Mouse (Mus musculus) limb, embryonic 15.5 days (tissue): ENCODE results near the gene Sbk1. TPM values are rescaled to one million over a fixed set of nuclear protein-coding genes. Genes with fewer than 3 reads are reported as not detected.

Experiments used
- ATAC-seq: fragments of 200-750 bp; cut with Nextera tagmentation; 2 replicates; pipeline ENCODE4 v1.8.0; 2017; ENCODE audit warnings: low read depth, moderate TSS enrichment; ENCODE audit not compliant: insufficient number of reproducible peaks, low FRiP score, low TSS enrichment
- H3K27ac ChIP-seq: fragments of 300-500 bp; sonication (generic); 2 replicates; pipeline ENCODE4 v1.5.1; 2015; ENCODE audit warnings: moderate library complexity, mild to moderate bottlenecking, inconsistent platforms
- H3K27me3 ChIP-seq: fragments of 300-500 bp; sonication (generic); 2 replicates; pipeline ENCODE4 v1.6.1; 2015; ENCODE audit warnings: inconsistent platforms
- H3K36me3 ChIP-seq: fragments of 300-500 bp; sonication (generic); 2 replicates; pipeline ENCODE4 v1.6.1; 2015; ENCODE audit warnings: inconsistent platforms
- H3K4me1 ChIP-seq: fragments of 300-500 bp; sonication (generic); 2 replicates; pipeline ENCODE4 v1.6.1; 2015; ENCODE audit warnings: inconsistent platforms
- H3K4me2 ChIP-seq: fragments of 300-500 bp; sonication (generic); 2 replicates; pipeline ENCODE4 v1.6.1; 2015; ENCODE audit warnings: mild to moderate bottlenecking, inconsistent platforms
- H3K4me3 ChIP-seq: fragments of 300-500 bp; sonication (generic); 2 replicates; pipeline ENCODE4 v1.5.1; 2015; ENCODE audit warnings: mild to moderate bottlenecking, inconsistent platforms
- H3K9ac ChIP-seq: fragments of 300-500 bp; sonication (generic); 2 replicates; pipeline ENCODE4 v1.6.1; 2015; ENCODE audit warnings: inconsistent platforms
- H3K9me3 ChIP-seq: fragments of 300-500 bp; sonication (generic); 2 replicates; pipeline ENCODE4 v1.6.1; 2016; ENCODE audit warnings: inconsistent platforms
- WGBS: fragments of 180-500 bp; shearing (Covaris S2); methylation state at CpG from one replicate; pipeline ENCODE4 v1.1.7; 2015; 5-methylcytosine and 5-hydroxymethylcytosine counted together
- polyA plus RNA-seq: library from polyadenylated mRNA; unstranded; fragments of >200 nt; fragmentation: Nextera tagmentation; extraction: Ambion mirVana; gene quantifications from 2 replicates; pipeline ENCODE4 v1.2.1, GENCODE M21; 2015

Gene Sbk1
- polyA plus RNA-seq, 1 experiment from 2014 or later: 29.0 TPM

GRCm38 (mm10) chr7:126266372-126266870 lies 6.0 kb upstream of the Sbk1 start:
- H3K9ac ChIP-seq: no peak overlapping the region
- 52% methylated on average over 4 of the region's 4 CpGs for WGBS
- H3K27me3 ChIP-seq: 0 out of 2 replicates have a peak, but pooled peaks cover 7% of the 10 kb centered on the region
- ATAC-seq: no peak
- H3K4me1 ChIP-seq: peaks cover 14% of the 10 kb centered on the region
- H3K27ac ChIP-seq: 0 out of 2 replicates have a peak overlapping the region, but pooled peaks have one; percentile 27
- H3K4me2 ChIP-seq: no peak overlapping the region
- no peaks in the 10 kb centered on the region for H3K36me3 ChIP-seq
- no peaks in the 10 kb centered on the region for H3K9me3 ChIP-seq
- no peak overlapping the region for H3K4me3 ChIP-seq

GRCm38 (mm10) chr7:126267606-126268005 lies 4.8 kb upstream of the Sbk1 start:
- no peaks in the 10 kb centered on the region for H3K9me3 ChIP-seq
- 0 out of 2 replicates have a peak, but pooled peaks cover 7% of the 10 kb centered on the region for H3K27me3 ChIP-seq
- H3K36me3 ChIP-seq: no peaks in the 10 kb centered on the region
- WGBS: 63% methylated on average over 8 of the region's 8 CpGs
- no peak overlapping the region for H3K27ac ChIP-seq
- H3K4me3 ChIP-seq: no peak overlapping the region
- no peak overlapping the region for H3K4me2 ChIP-seq
- H3K9ac ChIP-seq: no peak overlapping the region
- ATAC-seq: no peak
- peaks cover 18% of the 10 kb centered on the region for H3K4me1 ChIP-seq

DNA sequence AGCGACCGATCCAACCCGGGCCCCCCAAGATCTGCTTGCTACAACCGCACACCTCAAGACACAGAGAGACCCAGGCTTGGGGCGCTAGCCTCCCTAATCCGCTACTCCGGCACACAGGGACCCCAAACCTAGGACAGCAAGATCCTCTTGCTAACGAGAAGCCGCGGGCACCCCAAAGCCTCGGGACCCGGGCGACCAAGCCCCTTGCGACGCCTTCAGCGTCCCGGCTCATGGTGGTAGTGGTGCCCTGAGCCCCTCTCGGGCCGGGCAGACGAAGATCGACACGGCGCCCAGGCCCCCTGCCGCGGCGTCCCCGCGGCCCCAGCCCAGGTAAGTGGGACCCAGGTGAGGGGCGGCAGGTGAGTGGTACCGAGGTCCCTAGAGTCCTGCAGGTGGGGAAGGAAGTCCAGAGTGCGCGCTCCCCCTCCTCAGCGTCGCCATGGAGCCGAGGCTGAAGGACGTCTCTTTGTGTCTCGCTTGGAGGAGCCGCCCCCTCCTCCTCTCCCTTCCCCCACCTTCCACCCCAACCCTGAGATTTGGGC lies 422 bp downstream of the Sbk1 start:
- H3K9ac ChIP-seq: peak overlapping the region; percentile 87
- H3K27ac ChIP-seq: peak overlapping the region; percentile 83
- H3K27me3 ChIP-seq: no peaks in the 10 kb centered on the region
- peak overlapping the region; percentile 88 for H3K4me3 ChIP-seq
- H3K4me2 ChIP-seq: peak overlapping the region; percentile 92
- ATAC-seq: peak; percentile 11; the same call in 1 of the 2 replicates
- no peaks in the 10 kb centered on the region for H3K9me3 ChIP-seq
- H3K36me3 ChIP-seq: peaks cover 16% of the 10 kb centered on the region
- H3K4me1 ChIP-seq: peaks cover 46% of the 10 kb centered on the region
- WGBS: under 1% methylated on average over 34 of the region's 38 CpGs

- H3K27ac ChIP-seq: peak overlapping the region; percentile 22; the same call in 1 of the 2 replicates
- H3K9ac ChIP-seq: peak overlapping the region; percentile 87
- H3K9me3 ChIP-seq: no peaks in the 10 kb centered on the region
- peaks cover 46% of the 10 kb centered on the region for H3K4me1 ChIP-seq
- H3K36me3 ChIP-seq: peaks cover 18% of the 10 kb centered on the region
- 9% methylated on average over 11 of the region's 11 CpGs for WGBS
- no peak for ATAC-seq
- peak overlapping the region; percentile 88 for H3K4me3 ChIP-seq
- H3K27me3 ChIP-seq: no peaks in the 10 kb centered on the region
- peak overlapping the region; percentile 92 for H3K4me2 ChIP-seq
Measured at GRCm38 (mm10) chr7:126273351-126274042, 1.1 kb downstream of the Sbk1 start.

- peaks cover 46% of the 10 kb centered on the region for H3K4me1 ChIP-seq
- peak overlapping the region; percentile 88 for H3K4me3 ChIP-seq
- no peaks in the 10 kb centered on the region for H3K27me3 ChIP-seq
- peak overlapping the region; percentile 92 for H3K4me2 ChIP-seq
- H3K36me3 ChIP-seq: peaks cover 21% of the 10 kb centered on the region
- 0 out of 2 replicates have a peak overlapping the region, but pooled peaks have one; percentile 12 for H3K27ac ChIP-seq
- H3K9ac ChIP-seq: peak overlapping the region; percentile 87; the same call in 1 of the 2 replicates
- no peak for ATAC-seq
- H3K9me3 ChIP-seq: no peaks in the 10 kb centered on the region
- 28% methylated on average over 3 of the region's 3 CpGs for WGBS
Measured at GRCm38 (mm10) chr7:126274137-126274536, 1.7 kb downstream of the Sbk1 start.

GRCm38 (mm10) chr7:126274626-126275025 lies 2.2 kb downstream of the Sbk1 start:
- Histone ChIP-seq H3K36me3 (peaks cover 25% of the 10 kb centered on the region), H3K27ac (0 out of 2 replicates have a peak overlapping the region, but pooled peaks have one; percentile 12)

DNA sequence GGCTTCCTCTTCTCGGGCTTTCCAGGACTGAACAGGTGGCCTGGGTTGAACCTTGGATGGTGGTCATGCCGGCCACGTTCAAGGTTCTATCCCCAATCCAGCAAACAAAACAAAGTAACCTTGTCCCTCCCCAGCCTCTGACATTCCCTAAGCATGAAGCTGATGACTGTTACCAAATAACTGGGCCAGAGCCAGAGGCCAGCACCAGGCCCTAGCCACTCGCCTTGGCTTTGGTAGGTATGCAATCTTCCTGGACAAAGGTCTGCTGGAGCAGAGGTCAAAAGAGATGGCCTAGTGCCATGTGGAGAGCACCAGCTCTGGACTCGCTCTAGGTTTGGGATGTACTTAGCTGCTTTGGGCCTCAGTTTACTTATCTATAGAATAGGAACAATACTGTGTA lies 3.3 kb downstream of the Sbk1 start:
- WGBS: 88% methylated on average over 5 of the region's 5 CpGs
- Histone ChIP-seq H3K9ac (no peak overlapping the region), H3K4me1 (peaks cover 46% of the 10 kb centered on the region), H3K27ac (no peak overlapping the region), H3K9me3 (no peaks in the 10 kb centered on the region), H3K4me2 (no peak overlapping the region), H3K36me3 (peaks cover 29% of the 10 kb centered on the region), H3K4me3 (no peak overlapping the region), H3K27me3 (no peaks in the 10 kb centered on the region)
- no peak for ATAC-seq

More at GRCm38 (mm10) chr7:126274626-126275025, 2.2 kb downstream of the Sbk1 start:
- no peak for ATAC-seq
- no peak overlapping the region for H3K9ac ChIP-seq
- H3K9me3 ChIP-seq: no peaks in the 10 kb centered on the region
- H3K27me3 ChIP-seq: no peaks in the 10 kb centered on the region
- WGBS: 15% methylated on average over 4 of the region's 4 CpGs
- peak overlapping the region; percentile 88 for H3K4me3 ChIP-seq
- H3K4me2 ChIP-seq: peak overlapping the region; percentile 92
- H3K4me1 ChIP-seq: peaks cover 46% of the 10 kb centered on the region

DNA sequence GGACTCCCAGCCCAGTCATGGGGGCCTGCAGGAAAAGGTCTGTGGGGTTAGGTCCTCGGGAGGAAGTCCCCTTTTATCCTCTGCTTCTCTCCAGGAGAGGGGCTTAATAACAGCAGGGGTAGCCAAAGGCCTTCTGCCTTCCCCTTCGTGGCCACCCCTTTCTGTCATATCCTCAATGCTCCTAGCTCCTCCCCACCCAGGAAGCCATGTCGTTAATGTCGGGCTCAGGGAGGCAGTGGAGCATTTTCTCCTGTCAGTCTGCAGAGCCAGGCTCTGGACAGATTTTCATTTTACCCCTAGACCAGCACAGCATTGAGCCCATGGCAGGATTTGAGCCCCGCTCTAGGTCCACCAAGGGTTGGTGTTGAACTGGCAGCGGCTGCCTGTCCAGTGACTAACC lies 3.9 kb downstream of the Sbk1 start:
- 46% methylated on average over 6 of the region's 6 CpGs for whole genome bisulfite sequencing
- Histone ChIP-seq H3K4me2 (no peak overlapping the region), H3K36me3 (peaks cover 33% of the 10 kb centered on the region), H3K27me3 (no peaks in the 10 kb centered on the region), H3K9ac (no peak overlapping the region), H3K9me3 (no peaks in the 10 kb centered on the region), H3K27ac (no peak overlapping the region), H3K4me3 (no peak overlapping the region), H3K4me1 (peaks cover 44% of the 10 kb centered on the region)
- ATAC-seq: no peak

- no peak overlapping the region for H3K9ac ChIP-seq
- H3K4me2 ChIP-seq: no peak overlapping the region
- no peak overlapping the region for H3K27ac ChIP-seq
- 74% methylated on average over 22 of the region's 22 CpGs for WGBS
- H3K36me3 ChIP-seq: peaks cover 45% of the 10 kb centered on the region
- ATAC-seq: no peak
- H3K4me3 ChIP-seq: no peak overlapping the region
- no peaks in the 10 kb centered on the region for H3K9me3 ChIP-seq
- H3K27me3 ChIP-seq: no peaks in the 10 kb centered on the region
- H3K4me1 ChIP-seq: peaks cover 39% of the 10 kb centered on the region
Measured at GRCm38 (mm10) chr7:126277536-126278295, 5.3 kb downstream of the Sbk1 start.

DNA sequence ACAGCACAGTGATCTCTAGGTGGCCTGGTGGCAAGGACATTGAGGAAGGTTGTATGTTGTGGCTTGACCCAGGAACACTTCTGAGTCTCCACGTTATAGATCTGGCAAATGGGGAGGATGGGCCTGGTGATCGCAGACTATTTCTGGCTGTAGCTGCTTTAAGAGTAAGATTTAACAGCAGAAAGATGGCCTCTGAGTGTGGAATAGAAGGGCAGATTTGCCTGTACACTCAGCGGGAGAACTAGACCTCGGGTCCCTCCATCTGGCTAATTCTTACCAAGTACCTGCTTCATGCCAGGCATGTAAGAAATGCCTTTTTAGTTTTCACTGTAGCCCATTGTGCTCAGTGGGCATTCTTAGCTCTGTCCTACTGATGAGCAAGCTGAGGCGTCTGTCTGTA lies 6.4 kb downstream of the Sbk1 start:
- no peak overlapping the region for H3K4me2 ChIP-seq
- no peak for ATAC-seq
- whole genome bisulfite sequencing: 90% methylated on average over 5 of the region's 5 CpGs
- H3K36me3 ChIP-seq: peaks cover 45% of the 10 kb centered on the region
- H3K4me1 ChIP-seq: peaks cover 34% of the 10 kb centered on the region
- no peaks in the 10 kb centered on the region for H3K27me3 ChIP-seq
- no peak overlapping the region for H3K4me3 ChIP-seq
- H3K9ac ChIP-seq: no peak overlapping the region
- no peaks in the 10 kb centered on the region for H3K9me3 ChIP-seq
- no peak overlapping the region for H3K27ac ChIP-seq

DNA sequence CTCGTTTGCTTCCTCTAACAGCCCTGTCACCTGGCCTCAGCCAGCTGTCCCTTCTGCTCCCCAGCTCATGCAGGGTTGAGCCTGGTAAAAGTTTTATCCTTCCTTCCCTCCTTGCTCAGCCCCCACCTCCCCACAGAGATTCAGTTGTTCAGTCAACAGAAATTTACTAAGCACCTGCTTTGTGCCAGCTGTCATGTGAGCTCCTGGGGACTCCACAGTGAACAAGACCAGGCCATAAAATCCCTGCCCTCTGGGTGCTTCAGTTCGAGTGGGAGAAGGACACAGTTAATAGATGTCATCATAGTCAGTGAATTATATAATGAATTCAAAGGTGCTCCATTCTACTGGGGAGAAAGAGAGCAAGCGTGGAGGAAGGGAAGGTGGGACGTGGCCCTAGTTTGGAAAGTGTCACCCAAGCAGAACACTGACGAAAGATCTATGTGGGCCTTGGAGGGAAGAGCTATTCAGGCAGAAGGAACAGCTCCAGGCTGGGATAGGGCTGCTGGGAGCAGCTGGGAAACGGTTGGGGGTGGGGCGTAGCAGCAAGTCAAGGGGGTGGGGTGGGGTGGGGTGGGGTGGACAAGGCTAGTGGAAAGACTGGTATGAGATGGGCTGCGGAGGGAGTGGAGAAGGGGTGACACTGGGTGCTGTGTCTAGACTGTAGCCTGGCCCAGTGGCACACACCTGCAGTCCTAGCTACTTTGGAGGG lies 7.5 kb downstream of the Sbk1 start:
- Histone ChIP-seq H3K9ac (no peak overlapping the region), H3K4me1 (peaks cover 28% of the 10 kb centered on the region), H3K36me3 (peaks cover 45% of the 10 kb centered on the region), H3K4me3 (no peak overlapping the region), H3K27me3 (no peaks in the 10 kb centered on the region), H3K9me3 (no peaks in the 10 kb centered on the region), H3K4me2 (no peak overlapping the region), H3K27ac (no peak overlapping the region)
- no peak for ATAC-seq
- 75% methylated on average over 8 of the region's 8 CpGs for WGBS
